Mouse (Mus musculus): ENCODE measurements around the gene Mybph. TPM values are rescaled to one million over a fixed set of nuclear protein-coding genes. Genes with fewer than 3 reads are reported as not detected.

Gene Mybph
- polyA plus RNA-seq, 1 experiment from 2014 or later = 38.8 TPM

- Histone ChIP-seq H3K9me3 (no peaks in the 10 kb centered on the region), H3K27me3 (no peaks in the 10 kb centered on the region), H3K27ac (no peak overlapping the region), H3K9ac (replicated peaks) (no peak overlapping the region), H3K4me1 (replicated peaks) (no peaks in the 10 kb centered on the region), H3K36me3 (no peaks in the 10 kb centered on the region), H3K4me2 (no peak overlapping the region), H3K4me3 (replicated peaks) (no peak overlapping the region)
- 91% methylated on average over 6 of the region's 6 CpGs for WGBS
- ATAC-seq (ENCODE audit: insufficient number of reproducible peaks, insufficient read depth, low FRiP score, low TSS enrichment, low read depth) = no peak
Observed at GRCm38 (mm10) chr1:134162510-134163225, 30.6 kb upstream of the Mybph start.

- H3K4me1 ChIP-seq (replicated peaks) = no peaks in the 10 kb centered on the region
- H3K9me3 ChIP-seq = no peaks in the 10 kb centered on the region
- H3K4me2 ChIP-seq = no peak overlapping the region
- no peak overlapping the region for H3K9ac ChIP-seq (replicated peaks)
- no peak overlapping the region for H3K27ac ChIP-seq
- WGBS = 91% methylated on average over 7 of the region's 7 CpGs
- no peak overlapping the region for H3K4me3 ChIP-seq (replicated peaks)
- ATAC-seq (ENCODE audit: insufficient number of reproducible peaks, insufficient read depth, low FRiP score, low TSS enrichment, low read depth) = no peak
- H3K36me3 ChIP-seq = no peaks in the 10 kb centered on the region
- H3K27me3 ChIP-seq = no peaks in the 10 kb centered on the region
Observed at GRCm38 (mm10) chr1:134163476-134163875, 29.8 kb upstream of the Mybph start.

GRCm38 (mm10) chr1:134164454-134164853 is 28.8 kb upstream of the Mybph start:
- WGBS = 78% methylated on average over 4 of the region's 4 CpGs
- H3K27ac ChIP-seq = no peak overlapping the region
- ATAC-seq (ENCODE audit: insufficient number of reproducible peaks, insufficient read depth, low FRiP score, low TSS enrichment, low read depth) = no peak
- H3K9ac ChIP-seq (replicated peaks) = no peak overlapping the region
- no peaks in the 10 kb centered on the region for H3K9me3 ChIP-seq
- no peaks in the 10 kb centered on the region for H3K27me3 ChIP-seq
- H3K4me1 ChIP-seq (replicated peaks) = no peaks in the 10 kb centered on the region
- no peak overlapping the region for H3K4me2 ChIP-seq
- H3K36me3 ChIP-seq = no peaks in the 10 kb centered on the region
- no peak overlapping the region for H3K4me3 ChIP-seq (replicated peaks)

- Histone ChIP-seq H3K9me3 (no peaks in the 10 kb centered on the region), H3K4me1 (replicated peaks) (no peaks in the 10 kb centered on the region), H3K36me3 (no peaks in the 10 kb centered on the region), H3K4me3 (replicated peaks) (no peak overlapping the region), H3K27ac (no peak overlapping the region), H3K27me3 (no peaks in the 10 kb centered on the region), H3K4me2 (no peak overlapping the region), H3K9ac (replicated peaks) (no peak overlapping the region)
- no peak for ATAC-seq (ENCODE audit: insufficient number of reproducible peaks, insufficient read depth, low FRiP score, low TSS enrichment, low read depth)
- 92% methylated on average over 3 of the region's 3 CpGs for WGBS
Observed at GRCm38 (mm10) chr1:134166547-134166946, 26.7 kb upstream of the Mybph start.

- no peak overlapping the region for H3K9ac ChIP-seq (replicated peaks)
- 68% methylated on average over 14 of the region's 14 CpGs for WGBS
- no peak overlapping the region for H3K27ac ChIP-seq
- no peak for ATAC-seq (ENCODE audit: insufficient number of reproducible peaks, insufficient read depth, low FRiP score, low TSS enrichment, low read depth)
- no peak overlapping the region for H3K4me3 ChIP-seq (replicated peaks)
- H3K27me3 ChIP-seq = no peaks in the 10 kb centered on the region
- no peaks in the 10 kb centered on the region for H3K36me3 ChIP-seq
- H3K9me3 ChIP-seq = no peaks in the 10 kb centered on the region
- H3K4me2 ChIP-seq = no peak overlapping the region
- no peaks in the 10 kb centered on the region for H3K4me1 ChIP-seq (replicated peaks)
Observed at GRCm38 (mm10) chr1:134167416-134168305, 25.6 kb upstream of the Mybph start.

- Histone ChIP-seq H3K27me3 (no peaks in the 10 kb centered on the region), H3K4me2 (no peak overlapping the region), H3K27ac (no peak overlapping the region), H3K4me1 (replicated peaks) (no peaks in the 10 kb centered on the region), H3K9me3 (no peaks in the 10 kb centered on the region), H3K36me3 (no peaks in the 10 kb centered on the region), H3K4me3 (replicated peaks) (no peak overlapping the region), H3K9ac (replicated peaks) (no peak overlapping the region)
- no peak for ATAC-seq (ENCODE audit: insufficient number of reproducible peaks, insufficient read depth, low FRiP score, low TSS enrichment, low read depth)
- 90% methylated on average over 3 of the region's 3 CpGs for WGBS
Observed at GRCm38 (mm10) chr1:134168567-134168966, 24.7 kb upstream of the Mybph start.

GRCm38 (mm10) chr1:134168985-134169697 is 24.1 kb upstream of the Mybph start:
- ATAC-seq (ENCODE audit: insufficient number of reproducible peaks, insufficient read depth, low FRiP score, low TSS enrichment, low read depth) = no peak
- WGBS = 88% methylated on average over 8 of the region's 8 CpGs

GRCm38 (mm10) chr1:134173081-134173480 is 20.2 kb upstream of the Mybph start:
- no peak overlapping the region for H3K4me2 ChIP-seq
- WGBS = 73% methylated on average over 7 of the region's 7 CpGs
- no peaks in the 10 kb centered on the region for H3K36me3 ChIP-seq
- ATAC-seq (ENCODE audit: insufficient number of reproducible peaks, insufficient read depth, low FRiP score, low TSS enrichment, low read depth) = no peak
- no peaks in the 10 kb centered on the region for H3K4me1 ChIP-seq (replicated peaks)
- no peaks in the 10 kb centered on the region for H3K9me3 ChIP-seq
- no peak overlapping the region for H3K9ac ChIP-seq (replicated peaks)
- H3K27me3 ChIP-seq = no peaks in the 10 kb centered on the region
- no peak overlapping the region for H3K4me3 ChIP-seq (replicated peaks)
- H3K27ac ChIP-seq = no peak overlapping the region

More at GRCm38 (mm10) chr1:134168985-134169697, 24.1 kb upstream of the Mybph start:
- Histone ChIP-seq H3K36me3 (no peaks in the 10 kb centered on the region), H3K9me3 (no peaks in the 10 kb centered on the region), H3K4me3 (replicated peaks) (no peak overlapping the region), H3K9ac (replicated peaks) (no peak overlapping the region), H3K27ac (no peak overlapping the region), H3K27me3 (no peaks in the 10 kb centered on the region), H3K4me1 (replicated peaks) (no peaks in the 10 kb centered on the region), H3K4me2 (no peak overlapping the region)

- WGBS = 91% methylated on average over 5 of the region's 5 CpGs
- Histone ChIP-seq H3K4me3 (replicated peaks) (no peak overlapping the region), H3K9ac (replicated peaks) (no peak overlapping the region), H3K36me3 (no peaks in the 10 kb centered on the region), H3K27ac (no peak overlapping the region), H3K27me3 (no peaks in the 10 kb centered on the region), H3K9me3 (no peaks in the 10 kb centered on the region), H3K4me1 (replicated peaks) (peaks cover 13% of the 10 kb centered on the region), H3K4me2 (no peak overlapping the region)
- no peak for ATAC-seq (ENCODE audit: insufficient number of reproducible peaks, insufficient read depth, low FRiP score, low TSS enrichment, low read depth)
Observed at GRCm38 (mm10) chr1:134177976-134178375, 15.3 kb upstream of the Mybph start.

- ATAC-seq (ENCODE audit: insufficient number of reproducible peaks, insufficient read depth, low FRiP score, low TSS enrichment, low read depth) = no peak
- H3K4me2 ChIP-seq = no peak within 1 kb of the TSS
- WGBS = 54% methylated on average over 4 of the region's 4 CpGs
Observed at GRCm38 (mm10) chr1:134182025-134182424, 11.2 kb upstream of the Mybph start, which contains the start of gene Chil1. Gene Chil1 (plus strand): TSS chr1:134182176.

GRCm38 (mm10) chr1:134184089-134184488 is 9.2 kb upstream of the Mybph start:
- Histone ChIP-seq H3K4me2 (no peak overlapping the region), H3K9me3 (no peaks in the 10 kb centered on the region), H3K27me3 (peaks cover 12% of the 10 kb centered on the region), H3K36me3 (no peaks in the 10 kb centered on the region), H3K9ac (replicated peaks) (no peak overlapping the region), H3K4me1 (replicated peaks) (peaks cover 14% of the 10 kb centered on the region), H3K27ac (no peak overlapping the region), H3K4me3 (replicated peaks) (no peak overlapping the region)
- 95% methylated on average over 4 of the region's 4 CpGs for WGBS
- ATAC-seq (ENCODE audit: insufficient number of reproducible peaks, insufficient read depth, low FRiP score, low TSS enrichment, low read depth) = no peak

More at GRCm38 (mm10) chr1:134182025-134182424, 11.2 kb upstream of the Mybph start, which contains the start of gene Chil1:
- Histone ChIP-seq H3K9ac (replicated peaks) (peak within 1 kb of the TSS; percentile 8; the same call in 1 of the 2 replicates), H3K27ac (peak within 1 kb of the TSS; percentile 46), H3K4me1 (replicated peaks) (peaks cover 13% of the 10 kb centered on the region), H3K27me3 (no peaks in the 10 kb centered on the region), H3K36me3 (no peaks in the 10 kb centered on the region), H3K9me3 (no peaks in the 10 kb centered on the region), H3K4me3 (replicated peaks) (no peak within 1 kb of the TSS)
